Mouse (Mus musculus) thymus, postnatal 25 days (tissue): ENCODE data around the gene Plagl2.

Experiments
- DNase-seq: peaks from one replicate; pipeline ENCODE4 v3.0.0; 2022

Plagl2 gene

GRCm38 (mm10) chr2:153239021-153239859 is 2.0 kb downstream of the Plagl2 start:
- DNase-seq, result no peak

- no peak for DNase-seq
These were observed 2.8 kb downstream of the Plagl2 start for GRCm38 (mm10) chr2:153238406-153238805.

- DNase-seq, result no peak
These were observed 3.3 kb downstream of the Plagl2 start for GRCm38 (mm10) chr2:153237891-153238290.

GRCm38 (mm10) chr2:153237193-153237592 is 4.0 kb downstream of the Plagl2 start:
- no peak for DNase-seq

GRCm38 (mm10) chr2:153228523-153228922 is 12.7 kb downstream of the Plagl2 start:
- no peak for DNase-seq

GRCm38 (mm10) chr2:153227959-153228358 is 13.3 kb downstream of the Plagl2 start:
- no peak for DNase-seq

GRCm38 (mm10) chr2:153225595-153225953 is 15.7 kb downstream of the Plagl2 start:
- no peak for DNase-seq

GRCm38 (mm10) chr2:153224946-153225594 is 16.2 kb downstream of the Plagl2 start, which contains the start of gene Tspyl3:
TSS of gene Tspyl3 (minus strand) at chr2:153225441.
- peak; percentile 81 for DNase-seq

- no peak for DNase-seq
These were observed 18.7 kb downstream of the Plagl2 start for GRCm38 (mm10) chr2:153222566-153222965.

- DNase-seq, result no peak
These were observed 19.1 kb downstream of the Plagl2 start for GRCm38 (mm10) chr2:153222130-153222529.

GRCm38 (mm10) chr2:153221620-153222019 is 19.6 kb downstream of the Plagl2 start:
- no peak for DNase-seq

- no peak for DNase-seq
These were observed 22.7 kb downstream of the Plagl2 start for GRCm38 (mm10) chr2:153218516-153218915.

GRCm38 (mm10) chr2:153217826-153218340 is 23.3 kb downstream of the Plagl2 start:
- DNase-seq, result no peak

GRCm38 (mm10) chr2:153215421-153215820 is 25.8 kb downstream of the Plagl2 start:
- DNase-seq, result no peak

GRCm38 (mm10) chr2:153214771-153215259 is 26.4 kb downstream of the Plagl2 start:
- DNase-seq, result peak; percentile 49

- no peak for DNase-seq
These were observed 27.9 kb downstream of the Plagl2 start for GRCm38 (mm10) chr2:153213351-153213750.

GRCm38 (mm10) chr2:153211451-153211850 is 29.8 kb downstream of the Plagl2 start:
- peak; percentile 28 for DNase-seq

- DNase-seq, result no peak
These were observed 31.9 kb downstream of the Plagl2 start for GRCm38 (mm10) chr2:153209286-153209685.

GRCm38 (mm10) chr2:153208149-153208548 is 33.1 kb downstream of the Plagl2 start:
- no peak for DNase-seq

GRCm38 (mm10) chr2:153202766-153203165 is 38.5 kb downstream of the Plagl2 start:
- DNase-seq, result no peak

GRCm38 (mm10) chr2:153199114-153199513 is 42.1 kb downstream of the Plagl2 start:
- no peak for DNase-seq

GRCm38 (mm10) chr2:153198485-153198884 is 42.7 kb downstream of the Plagl2 start:
- no peak for DNase-seq

- no peak for DNase-seq
These were observed 47.0 kb downstream of the Plagl2 start for GRCm38 (mm10) chr2:153194255-153194654.

GRCm38 (mm10) chr2:153191242-153191641 is 50.0 kb downstream of the Plagl2 start:
- DNase-seq, result no peak
